Mouse (Mus musculus) cerebellum, adult 2 months (tissue): Measurements from ENCODE around the gene Peg3.

Experiments
- CTCF ChIP-seq: fragments of 200-500 bp; IDR thresholded peaks from 2 replicates; pipeline ENCODE4 v1.5.1; 2011; ENCODE audit warnings: low read depth, mild to moderate bottlenecking, control low read depth, low read length, moderate library complexity, borderline replicate concordance; ENCODE audit not compliant: insufficient read depth
- POLR2A ChIP-seq: fragments of 200-500 bp; IDR thresholded peaks from 2 replicates; pipeline ENCODE4 v1.6.1; 2011; ENCODE audit warnings: low read length, control low read depth, borderline replicate concordance; ENCODE audit not compliant: insufficient read depth

GRCm38 (mm10) chr7:6777107-6777506 lies 46.9 kb upstream of the Peg3 start:
- TF ChIP-seq POLR2A (no peak), CTCF (no peak)
